Mouse (Mus musculus): ENCODE results near the gene Hist1h1b.

DNA sequence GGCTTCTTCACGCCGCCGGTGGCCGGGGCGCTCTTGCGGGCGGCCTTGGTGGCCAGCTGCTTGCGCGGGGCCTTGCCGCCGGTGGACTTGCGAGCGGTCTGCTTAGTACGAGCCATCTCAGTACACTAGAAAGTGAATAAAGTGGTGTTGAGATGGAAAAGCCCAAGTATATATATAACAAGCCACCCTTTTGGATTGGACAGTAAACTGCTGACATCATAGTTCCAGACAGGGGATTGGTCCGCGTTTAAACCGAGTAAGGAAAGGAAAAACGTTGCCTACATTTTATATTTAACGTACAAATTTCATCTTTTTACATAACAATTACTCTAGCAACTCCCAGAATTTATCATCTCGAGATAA is 2.8 kb upstream of the Hist1h1b start, which contains the start of gene Hist1h3i:
- TF ChIP-seq CTCF (IDR thresholded peaks at IDR 0.05; ENCODE audit: extremely low read depth, insufficient read depth, insufficient read length, insufficient replicate concordance) (no peak), POLR2A (IDR thresholded peaks at IDR 0.05; ENCODE audit: low read depth, low read length) (peak; percentile 38)
